Mouse (Mus musculus) cerebellum, adult 9-10 months (tissue): ENCODE measurements at regions not wholly inside any gene's neighbourhood (a gene's known extent, or its start where the extent isn't known, plus 50 kb on each side); places are given as distances from the start of the nearest gene placed in this dataset.

Experiments used
- DNase-seq: peaks from one replicate; pipeline ENCODE4 v3.0.0; 2022

DNA sequence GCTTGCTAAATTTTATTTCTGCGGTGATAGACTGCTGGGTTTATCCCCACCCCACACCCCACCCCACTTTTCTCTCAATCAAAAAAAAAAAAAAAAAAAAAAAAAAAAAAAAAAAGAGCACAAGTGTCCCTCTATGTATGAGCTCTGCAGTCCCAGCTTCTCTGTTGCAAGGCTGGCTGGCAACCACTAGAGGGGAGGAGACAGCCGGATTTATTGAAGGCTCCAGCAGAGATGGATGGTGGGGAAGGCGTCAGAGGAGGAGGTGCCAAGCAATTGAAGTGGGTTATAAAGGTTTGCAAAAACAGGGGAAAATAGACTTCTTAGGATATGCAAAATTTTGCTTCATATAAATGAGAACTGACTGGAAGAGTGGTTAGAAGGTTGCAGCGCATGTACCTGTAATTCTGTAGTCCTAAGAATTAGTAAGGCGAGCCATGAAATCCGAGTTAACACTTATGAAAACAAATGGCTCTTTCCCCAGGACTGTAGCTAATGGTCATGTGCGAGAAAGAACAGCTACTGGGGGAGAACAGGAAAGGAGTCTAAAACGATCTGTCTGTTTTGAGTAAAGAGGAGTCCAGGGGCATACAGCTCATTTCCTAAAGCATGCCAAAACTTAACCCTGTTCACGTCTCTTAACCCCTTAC lies 885.1 kb upstream of the Pou3f3 start:
- DNase-seq: peak; percentile 23

DNA sequence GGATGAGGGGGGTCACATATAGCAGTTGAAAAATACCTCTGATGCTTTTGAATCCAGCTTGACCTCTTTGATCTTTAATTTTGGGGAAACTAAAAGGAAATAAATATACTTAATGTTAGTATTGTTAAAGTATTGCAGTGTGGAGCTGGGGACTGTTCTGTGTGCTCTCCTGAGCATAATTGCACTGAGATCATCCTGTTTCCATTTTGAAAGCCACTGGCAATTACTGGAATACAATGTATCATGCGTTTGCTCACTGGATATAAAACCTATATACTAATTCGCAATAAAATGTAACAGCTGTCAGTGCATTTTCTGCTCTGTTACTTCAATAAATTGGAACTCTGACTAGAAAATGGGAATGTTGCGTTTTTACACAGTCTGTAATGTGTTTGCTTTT lies 884.4 kb upstream of the Pou3f3 start:
- no peak for DNase-seq

DNA sequence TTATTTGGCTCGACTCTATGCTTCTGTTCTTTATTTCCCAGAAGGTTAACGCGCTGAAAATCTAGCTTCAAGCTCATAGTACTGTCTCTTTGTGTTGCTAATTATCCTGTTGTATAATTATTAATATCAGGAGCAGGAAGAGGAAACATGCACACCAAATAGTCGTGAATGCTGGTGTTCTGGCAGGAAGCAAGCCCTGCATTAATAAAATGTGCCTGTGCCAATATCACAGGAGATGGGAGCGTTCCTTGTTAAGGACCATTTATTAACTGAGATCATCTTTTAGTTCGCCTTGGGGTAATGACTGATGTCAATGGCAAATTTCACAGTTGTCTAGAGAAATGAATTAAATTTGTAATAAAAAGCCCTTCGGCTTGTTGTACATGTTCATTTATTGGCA lies 883.5 kb upstream of the Pou3f3 start:
- DNase-seq: no peak

DNA sequence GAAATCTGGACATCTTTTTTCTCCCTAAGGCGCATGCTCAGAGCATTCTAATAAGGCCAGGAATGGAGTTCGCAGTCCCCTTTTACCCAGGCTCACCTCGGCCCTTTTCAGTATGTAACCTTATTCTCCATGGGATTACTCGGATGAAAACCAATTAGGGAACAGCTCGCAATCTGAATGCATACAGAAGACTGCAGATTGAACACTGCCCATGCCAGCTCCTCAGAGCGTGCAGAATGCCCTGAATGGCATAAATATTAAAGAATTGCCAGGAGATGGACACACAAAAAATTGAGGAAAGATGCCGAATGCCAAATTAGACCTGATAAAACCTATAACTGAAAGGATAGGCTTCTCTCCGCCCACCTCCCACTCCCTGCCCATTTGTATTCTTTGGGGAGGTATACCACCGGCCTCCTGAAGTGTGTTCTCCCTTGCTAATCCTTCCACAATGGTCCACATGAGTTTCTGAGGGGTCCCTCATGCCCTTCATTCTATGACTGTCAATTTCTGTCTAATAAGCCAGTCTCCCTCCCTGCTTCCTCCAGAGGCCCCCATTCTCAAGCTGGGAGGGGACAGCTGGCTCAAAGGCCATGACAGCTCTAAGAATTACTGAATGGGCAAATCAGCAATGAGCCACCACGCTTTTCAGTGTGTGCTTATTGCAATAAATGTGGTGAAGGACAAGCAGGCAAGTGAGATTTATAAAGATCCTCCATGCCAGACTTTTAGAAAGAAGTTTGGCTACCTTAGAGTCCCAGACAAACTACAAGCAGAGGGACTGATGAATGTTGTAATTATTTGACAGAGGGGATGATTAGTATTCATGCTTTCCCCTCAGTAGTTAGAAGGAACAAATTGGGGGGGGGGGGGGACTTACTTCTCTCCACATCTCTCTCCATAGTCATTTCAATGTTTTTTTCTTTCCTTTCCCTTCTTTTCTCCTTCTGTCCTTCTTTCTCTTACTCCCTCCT lies 881.2 kb upstream of the Pou3f3 start:
- DNase-seq: no peak

DNA sequence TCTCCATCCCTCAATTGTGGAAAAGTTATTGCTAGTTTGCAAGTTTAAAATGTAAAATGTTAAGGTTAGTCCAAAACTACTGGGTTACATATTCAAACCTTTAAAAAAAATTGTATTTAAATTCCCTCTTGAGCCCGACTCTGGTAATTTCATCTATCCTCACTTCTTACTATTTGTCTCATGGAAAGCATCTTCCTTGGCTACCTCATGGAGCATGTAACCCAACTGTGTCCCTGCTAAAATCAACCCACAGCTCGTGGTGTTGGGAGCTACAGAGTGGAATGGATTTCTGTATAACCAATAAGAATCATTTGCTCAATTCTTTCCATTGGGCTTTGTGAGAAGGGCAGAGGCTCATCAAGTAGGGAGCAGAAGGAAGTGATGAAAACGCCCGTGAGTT lies 880.5 kb upstream of the Pou3f3 start:
- no peak for DNase-seq

DNA sequence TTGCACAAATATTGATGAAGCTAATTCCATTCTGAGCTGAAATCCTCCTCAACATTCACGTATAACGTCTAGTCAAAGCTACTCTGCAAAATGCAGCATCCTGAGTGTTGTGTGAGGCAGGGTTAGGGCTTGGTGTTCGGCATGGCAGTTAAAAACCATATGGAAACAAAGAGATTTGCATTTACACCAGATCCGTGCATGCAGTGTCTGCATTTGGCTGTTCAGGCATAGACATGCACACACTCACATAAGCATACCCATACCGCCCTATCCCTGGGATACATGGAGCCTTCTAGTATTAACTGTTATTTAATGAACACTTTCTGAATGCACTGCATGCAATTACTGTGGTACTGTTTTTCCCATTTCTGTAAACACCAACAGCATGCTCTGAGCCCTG lies 872.8 kb upstream of the Pou3f3 start:
- no peak for DNase-seq

DNA sequence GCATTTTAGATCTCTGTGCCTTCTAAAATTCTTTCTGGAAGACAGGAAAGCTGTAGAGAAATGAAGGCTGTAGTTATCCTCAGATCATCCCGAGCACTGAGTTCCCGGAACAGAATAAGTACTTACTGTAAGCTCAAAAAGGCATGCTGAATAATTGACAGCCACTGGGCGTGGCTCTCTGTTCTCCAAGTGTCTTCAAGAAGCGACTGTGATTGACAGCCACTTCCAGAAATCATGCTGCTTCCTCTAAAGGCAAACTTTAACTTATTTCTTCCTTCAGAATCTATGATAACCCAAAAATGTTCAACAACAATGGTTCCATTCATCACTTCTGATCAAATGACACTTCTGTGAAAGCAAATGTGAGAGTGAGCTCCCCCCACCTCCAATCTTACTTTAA lies 870.3 kb upstream of the Pou3f3 start:
- no peak for DNase-seq

DNA sequence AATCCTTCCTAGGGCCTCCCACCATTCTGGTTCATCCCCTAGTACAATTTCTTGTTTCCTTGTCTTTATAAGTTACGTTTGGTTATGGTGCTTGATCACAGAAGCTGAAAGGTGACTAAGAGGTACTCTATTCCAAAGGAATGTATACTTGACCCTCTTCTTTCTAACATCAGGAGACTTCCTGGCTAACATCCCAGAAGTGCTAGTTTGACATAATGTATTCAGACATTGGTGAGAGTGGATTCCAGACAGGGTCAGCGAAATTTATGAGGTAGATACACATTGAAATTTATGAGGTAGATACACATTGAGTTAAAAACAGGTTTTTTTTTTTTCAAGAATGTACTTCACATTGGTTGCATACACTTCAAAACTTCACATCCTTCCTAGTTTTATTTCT lies 863.9 kb upstream of the Pou3f3 start:
- no peak for DNase-seq
